20 mouse cellular contexts compared by ENCODE assay signal in genomic region chr12:75480031-75480430, GRCm38 (mm10).
A peak's percentile ranks its signal among the peaks of the same experiment; 100 is the strongest.
DNase-seq lines count a peak whose midpoint lies in the region; ATAC-seq and TF ChIP-seq lines count a peak whose summit lies in the region.
"Had no signal": no experiment of that assay in that cellular context is flagged by ENCODE, and none has a peak within 500 bp of the region (broad histone marks: within the 10 kb centered on the region; RNA-seq: fewer than 3 reads in every experiment).

No protein-coding gene starts in this region.

- no peak for TF ChIP-seq CTCF in kidney, adult 2 months (conservative IDR thresholded peaks at IDR 0.05; ENCODE audit: insufficient read depth, insufficient read length, low read depth, low read length)

- H3K27me3 ChIP-seq in kidney, adult 2 months (replicated peaks; ENCODE audit: control insufficient read depth, insufficient read depth, low read length) = no peaks in the 10 kb centered on the region
- H3K27me3 ChIP-seq in kidney, embryonic 14.5 days (ENCODE audit: control insufficient read depth, insufficient read depth, low read length) = no peaks in the 10 kb centered on the region
- no peaks in the 10 kb centered on the region for H3K27me3 ChIP-seq in liver, embryonic 16.5 days (ENCODE audit: control insufficient read depth, insufficient read depth, low read depth, low read length)
- H3K27me3 ChIP-seq: forebrain, embryonic 13.5 days; heart, embryonic 12.5 days; hindbrain, embryonic 13.5 days had no signal

- 66% methylated on average over 8 of the region's 8 CpGs for WGBS in kidney, adult 2 months
- WGBS in kidney, embryonic 14.5 days = 93% methylated on average over 8 of the region's 8 CpGs
- 77% methylated on average over 8 of the region's 8 CpGs for WGBS in liver, embryonic 16.5 days (ENCODE audit: insufficient replicate concordance)

- no peak for ATAC-seq in kidney, embryonic 14.5 days (ENCODE audit: low FRiP score, low TSS enrichment)
- peak; percentile 45; the same call in 1 of the 2 replicates for ATAC-seq in liver, embryonic 16.5 days (ENCODE audit: low read depth)
- ATAC-seq: CD4-positive, CD25-positive, alpha-beta regulatory T cell, adult 4 months; forebrain, embryonic 13.5 days; forebrain, postnatal 0 days had no signal

- H3K4me3 ChIP-seq in kidney, adult 2 months (ENCODE audit: insufficient read depth, low read depth, low read length) = no peak overlapping the region
- no peak overlapping the region for H3K4me3 ChIP-seq in kidney, embryonic 14.5 days (ENCODE audit: low read length)
- no peak overlapping the region for H3K4me3 ChIP-seq in liver, embryonic 16.5 days (ENCODE audit: low read depth, low read length)
- H3K4me3 ChIP-seq: embryonic facial prominence, embryonic 10.5 days; forebrain, embryonic 13.5 days; heart, embryonic 12.5 days; hindbrain, embryonic 13.5 days had no signal

- peak; percentile 72 for DNase-seq in heart, adult 11 months
- DNase-seq in heart, postnatal 14 days = no peak
- DNase-seq in kidney, adult 2 months = peak; percentile 89
- DNase-seq in liver = no peak
- DNase-seq in ovary, adult 18-20 months (ENCODE audit: low spot score) = no peak
- DNase-seq: adrenal gland, adult 8-10 months; adrenal gland, postnatal 36 days; B cell, adult 2 months; cerebellum, adult 2 months; cerebellum, postnatal 10 days; forebrain, postnatal 0 days; gastrocnemius, postnatal 14 days had no signal

- peaks cover 24% of the 10 kb centered on the region for H3K4me1 ChIP-seq in kidney, adult 2 months (ENCODE audit: control insufficient read depth, insufficient read depth, low read length)
- no peaks in the 10 kb centered on the region for H3K4me1 ChIP-seq in kidney, embryonic 14.5 days (ENCODE audit: control insufficient read depth, insufficient read depth, low read length)
- peaks cover 12% of the 10 kb centered on the region for H3K4me1 ChIP-seq in liver, embryonic 16.5 days (ENCODE audit: control insufficient read depth, low read depth, low read length)
- H3K4me1 ChIP-seq: embryonic facial prominence, embryonic 10.5 days had no signal

- no peak for TF ChIP-seq POLR2A in kidney, adult 2 months (IDR thresholded peaks at IDR 0.05; ENCODE audit: low read depth, low read length)

- no peaks in the 10 kb centered on the region; the same call in 1 of the 2 replicates for H3K36me3 ChIP-seq in kidney, adult 2 months (ENCODE audit: control insufficient read depth, insufficient read depth, low read length)
- no peaks in the 10 kb centered on the region; the same call in 1 of the 2 replicates for H3K36me3 ChIP-seq in kidney, embryonic 14.5 days (ENCODE audit: control insufficient read depth, insufficient read depth, low read length)
- H3K36me3 ChIP-seq in liver, embryonic 16.5 days (ENCODE audit: control insufficient read depth, insufficient read depth) = no peaks in the 10 kb centered on the region

- H3K27ac ChIP-seq in kidney, adult 2 months (ENCODE audit: insufficient read depth, low read depth, low read length) = peak overlapping the region; percentile 72
- no peak overlapping the region for H3K27ac ChIP-seq in kidney, embryonic 14.5 days (ENCODE audit: low read depth, low read length)
- H3K27ac ChIP-seq in liver, embryonic 16.5 days (ENCODE audit: low read length) = no peak overlapping the region
- H3K27ac ChIP-seq: embryonic facial prominence, embryonic 10.5 days; forebrain, embryonic 13.5 days; hindbrain, embryonic 13.5 days had no signal

- H3K9me3 ChIP-seq in kidney, embryonic 14.5 days (ENCODE audit: control insufficient read depth, low read length) = no peaks in the 10 kb centered on the region
- H3K9me3 ChIP-seq in liver, embryonic 16.5 days (replicated peaks; ENCODE audit: control insufficient read depth, low read length) = no peaks in the 10 kb centered on the region
- H3K9me3 ChIP-seq: embryonic facial prominence, embryonic 10.5 days; forebrain, embryonic 13.5 days; G1E; heart, embryonic 12.5 days; hindbrain, embryonic 13.5 days had no signal

- H3K4me2 ChIP-seq in kidney, embryonic 14.5 days (replicated peaks; ENCODE audit: low read depth, low read length) = no peak overlapping the region
- H3K4me2 ChIP-seq in liver, embryonic 16.5 days (ENCODE audit: low read depth, low read length) = no peak overlapping the region
- H3K4me2 ChIP-seq: forebrain, embryonic 13.5 days; heart, embryonic 12.5 days; hindbrain, embryonic 13.5 days had no signal

- no peak overlapping the region for H3K9ac ChIP-seq in kidney, embryonic 14.5 days (ENCODE audit: low read depth, low read length)
- H3K9ac ChIP-seq in liver, embryonic 16.5 days (ENCODE audit: low read depth, low read length) = no peak overlapping the region
- H3K9ac ChIP-seq: forebrain, embryonic 13.5 days; forebrain, postnatal 0 days; heart, embryonic 12.5 days; hindbrain, embryonic 13.5 days had no signal

- intact Hi-C loops in heart, postnatal 14 days (cut with DNase I) = no loop called here

Comparison
In these comparisons a context has a peak if more than half of its experiments do, and no peak if none do; other contexts are left out.
1. DNase-seq: peak in heart, adult 11 months (single experiment) and kidney, adult 2 months (single experiment); none in heart, postnatal 14 days (0 of 2), liver (single experiment) and ovary, adult 18-20 months (single experiment).